Comparison of ENCODE assay signal across 42 mouse cellular contexts in the genomic region with DNA sequence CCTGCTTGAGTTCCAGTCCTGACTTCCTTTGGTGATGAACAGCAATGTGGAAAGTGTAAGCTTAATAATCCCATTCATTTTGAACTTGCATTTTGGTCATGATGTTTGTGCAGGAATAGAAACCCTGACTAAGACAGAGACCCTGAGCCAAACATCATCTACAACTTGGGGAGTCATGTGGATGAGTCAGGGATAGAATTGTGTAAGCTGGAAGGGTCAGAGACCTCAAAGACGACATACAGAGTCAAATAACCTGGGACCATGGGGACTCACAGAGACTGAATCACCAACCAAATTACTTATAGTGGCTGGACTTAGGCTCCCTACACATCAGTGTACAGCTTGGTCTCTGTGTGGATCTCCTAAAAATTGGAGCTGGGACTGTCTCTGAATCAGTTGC. TPM values are rescaled to one million over a fixed set of nuclear protein-coding genes. Genes with fewer than 3 reads are reported as not detected.
"Had no signal": no experiment of that assay in that cellular context is flagged by ENCODE, and none has a peak within 500 bp of the region (broad histone marks: within the 10 kb centered on the region; RNA-seq: fewer than 3 reads in every experiment).

No protein-coding gene starts in this region.

RNA-seq across cellular contexts. Expression of a gene that starts 7.2 kb away (rescaled TPM):
- total RNA-seq: heart, postnatal 10 days; heart, postnatal 14 days; heart, postnatal 25 days; heart, postnatal 36 days; heart, postnatal 4 days; hematopoietic stem cell, adult 5-6 weeks; hindbrain, postnatal 0 days; layer of hippocampus, adult 18-20 months; layer of hippocampus, adult 2 months; layer of hippocampus, adult 8-10 months; layer of hippocampus, postnatal 10 days; layer of hippocampus, postnatal 14 days; layer of hippocampus, postnatal 25 days; layer of hippocampus, postnatal 36 days; left cerebral cortex, adult 18-20 months; left cerebral cortex, adult 2 months; left cerebral cortex, adult 8-10 months had no signal
- polyA plus RNA-seq: heart, embryonic 11.5 days; heart, embryonic 12.5 days; heart, embryonic 13.5 days; heart, embryonic 14.5 days; heart, embryonic 15.5 days; heart, embryonic 16.5 days; heart, postnatal 0 days; hindbrain, embryonic 10.5 days; hindbrain, embryonic 11.5 days; hindbrain, embryonic 12.5 days; hindbrain, embryonic 13.5 days; hindbrain, embryonic 14.5 days; hindbrain, embryonic 15.5 days; hindbrain, embryonic 16.5 days; hindbrain, postnatal 0 days; inflammation-experienced regulatory T-cells, adult 6 months; intestine, embryonic 14.5 days; intestine, embryonic 15.5 days; intestine, embryonic 16.5 days; intestine, postnatal 0 days; kidney, adult 2 months; kidney, embryonic 14.5 days; kidney, embryonic 15.5 days; kidney, embryonic 16.5 days; kidney, postnatal 0 days; large intestine, adult 2 months had no signal
